Mouse (Mus musculus) ovary, adult 18-20 months (tissue): ENCODE results near the gene Terf2.
"Not testable (repeated sequence)": the region's sequence is repeated elsewhere in the genome, so short reads cannot be mapped to it uniquely, and the experiment has no call there.

Source experiments
- DNase-seq: peaks from one replicate; pipeline ENCODE4 v3.0.0; 2022; ENCODE audit warnings: low spot score, mixed read lengths

Gene Terf2

DNA sequence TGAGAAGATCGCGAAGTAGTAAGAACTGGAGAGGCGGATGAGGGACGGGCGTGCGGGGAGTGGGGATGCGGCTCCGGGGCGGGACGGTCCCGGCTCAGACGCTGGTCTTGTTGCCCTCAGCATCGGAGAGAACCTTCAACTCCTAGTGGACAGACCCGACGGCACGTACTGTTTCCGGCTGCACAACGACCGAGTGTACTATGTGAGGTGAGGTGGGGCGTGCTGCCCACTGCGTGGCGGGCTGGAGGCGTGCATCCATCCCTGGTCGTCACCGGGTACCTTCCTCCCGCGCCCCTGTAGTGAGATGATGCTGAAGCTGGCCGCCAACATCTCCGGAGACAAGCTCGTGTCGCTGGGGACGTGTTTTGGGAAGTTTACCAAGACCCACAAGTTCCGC is 39.4 kb downstream of the Terf2 start:
- DNase-seq, result no peak

DNA sequence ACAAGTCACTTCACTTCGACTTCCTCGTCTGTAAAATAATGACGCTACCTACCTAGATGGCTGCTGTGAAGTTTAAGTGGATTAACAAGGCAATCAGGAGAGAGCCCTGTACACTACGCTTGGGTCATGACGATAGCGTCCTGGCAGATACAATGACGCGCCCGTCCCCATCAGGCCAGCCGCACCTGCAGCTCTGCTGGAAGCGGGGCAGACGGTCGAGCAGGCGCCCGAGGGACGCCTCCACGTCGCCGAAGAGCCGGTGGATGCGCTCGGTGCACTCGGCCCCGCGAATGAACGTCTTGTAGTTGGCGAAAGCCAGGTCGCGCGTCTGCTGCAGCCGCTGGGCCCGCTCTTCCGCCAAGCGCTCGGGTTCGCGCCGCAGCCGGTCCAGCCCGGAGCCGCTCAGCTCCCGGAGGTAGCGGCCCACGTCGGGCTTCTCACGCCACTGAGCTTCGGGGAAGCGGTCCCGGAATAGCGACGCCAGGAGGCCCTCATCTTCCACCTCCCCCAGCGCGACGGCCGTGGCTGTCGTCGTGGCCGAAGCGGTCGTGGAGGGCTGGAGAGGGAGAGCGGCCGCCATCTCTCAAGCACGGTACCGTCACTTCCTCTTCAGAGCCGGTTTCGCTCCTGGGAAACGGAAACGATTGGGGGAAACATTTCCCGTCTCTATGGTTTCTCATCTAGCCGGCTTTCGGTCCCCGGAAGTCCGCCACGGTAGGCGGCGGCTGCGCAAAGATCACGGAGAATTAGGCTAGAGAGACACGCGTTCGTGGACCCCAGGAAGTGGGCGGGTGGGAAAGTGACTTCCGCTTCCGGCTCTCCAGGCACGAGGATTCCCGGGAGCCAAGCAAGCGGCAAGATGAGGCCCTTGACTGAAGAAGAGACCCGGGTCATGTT is 40.0 kb downstream of the Terf2 start, which contains the start of the genes Cog8 and Nip7:
Cog8 (minus strand) TSS at position 614 of the 897 bp plus-strand sequence.
Nip7 (plus strand) TSS at position 802 of the 897 bp plus-strand sequence.
- DNase-seq, result peak; percentile 94

DNA sequence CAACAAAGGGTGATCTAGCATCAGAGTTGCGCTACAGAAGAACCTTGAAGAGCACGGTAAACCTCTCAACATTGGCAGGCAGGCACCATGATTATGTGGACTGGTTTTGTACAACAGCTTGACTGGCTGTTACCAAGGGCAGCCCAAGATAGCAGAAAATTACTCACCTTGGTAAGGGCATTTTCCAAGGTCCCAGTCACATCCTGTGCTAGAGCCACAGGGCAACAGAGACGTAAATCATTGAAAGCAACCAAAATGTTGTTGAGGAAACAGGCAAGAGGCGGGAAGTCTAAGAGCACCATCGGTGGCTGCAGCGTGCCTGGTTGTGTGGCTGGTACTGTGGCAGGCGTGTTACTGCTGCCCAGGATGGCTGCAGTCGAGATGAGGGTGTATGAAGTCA is 44.3 kb downstream of the Terf2 start:
- no peak for DNase-seq

DNA sequence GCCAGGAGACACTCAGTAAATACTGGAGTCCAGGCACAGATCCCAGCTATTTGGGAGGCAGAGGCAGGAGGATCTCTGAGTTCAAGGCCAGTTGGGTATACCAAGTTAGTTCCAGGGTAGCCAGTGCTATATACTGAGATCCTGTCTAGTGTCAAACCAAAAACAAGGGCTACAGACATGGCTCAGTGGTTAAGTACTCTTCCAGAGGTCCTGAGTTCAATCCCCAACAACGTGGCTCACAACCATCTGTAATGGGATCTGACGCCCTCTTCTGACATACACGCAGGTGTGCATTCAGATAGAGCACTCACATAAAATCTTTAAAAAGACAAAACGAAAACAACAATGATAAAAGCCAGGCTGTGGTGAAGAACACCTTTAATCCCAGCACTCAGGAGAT is 46.9 kb downstream of the Terf2 start:
- DNase-seq, result no peak

DNA sequence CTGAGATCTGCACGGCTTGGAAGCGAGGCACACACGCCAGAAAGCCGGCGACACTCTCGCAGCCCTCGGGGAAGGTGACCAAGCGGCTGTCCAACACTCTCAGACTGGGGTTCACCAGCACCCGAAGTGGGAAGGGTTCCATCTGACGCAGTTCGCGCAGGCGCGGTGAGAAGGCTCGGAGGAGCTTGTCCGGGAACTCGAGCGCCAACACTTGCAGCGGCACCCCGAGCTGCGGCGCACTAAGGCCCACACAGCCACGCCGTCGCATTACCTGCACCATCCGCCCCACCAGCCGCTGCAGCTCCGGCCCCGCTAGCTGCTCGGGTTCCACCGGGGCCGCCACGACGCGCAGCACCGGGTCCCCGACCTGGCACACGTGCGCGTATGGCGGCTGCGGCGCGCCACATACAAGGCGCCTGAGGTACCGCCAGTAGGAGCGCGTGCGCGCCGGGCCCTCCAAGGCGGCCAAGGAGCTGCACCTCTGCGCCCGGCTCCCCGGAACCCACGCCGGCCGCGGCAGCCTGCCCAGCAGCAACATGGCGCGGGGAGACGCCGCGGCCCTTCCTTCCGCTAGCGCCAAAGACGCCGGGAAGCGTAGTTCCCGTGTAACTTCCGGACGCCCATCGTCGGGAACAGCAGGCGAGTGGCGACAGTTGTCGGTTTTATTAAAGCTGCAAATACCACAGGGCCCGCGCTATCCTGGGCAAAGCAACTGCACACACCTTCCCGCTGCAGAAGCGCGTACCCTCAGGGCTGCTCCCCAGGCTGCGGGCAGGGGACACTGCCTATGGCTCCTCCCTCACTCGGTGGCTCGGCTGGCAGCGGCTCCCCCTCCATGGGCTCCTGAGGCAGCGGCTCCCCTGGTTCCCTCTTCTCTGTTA is 48.0 kb downstream of the Terf2 start, which contains the start of gene Pdf:
Pdf (minus strand) TSS at position 554 of the 881 bp plus-strand sequence.
- peak; percentile 66 for DNase-seq

DNA sequence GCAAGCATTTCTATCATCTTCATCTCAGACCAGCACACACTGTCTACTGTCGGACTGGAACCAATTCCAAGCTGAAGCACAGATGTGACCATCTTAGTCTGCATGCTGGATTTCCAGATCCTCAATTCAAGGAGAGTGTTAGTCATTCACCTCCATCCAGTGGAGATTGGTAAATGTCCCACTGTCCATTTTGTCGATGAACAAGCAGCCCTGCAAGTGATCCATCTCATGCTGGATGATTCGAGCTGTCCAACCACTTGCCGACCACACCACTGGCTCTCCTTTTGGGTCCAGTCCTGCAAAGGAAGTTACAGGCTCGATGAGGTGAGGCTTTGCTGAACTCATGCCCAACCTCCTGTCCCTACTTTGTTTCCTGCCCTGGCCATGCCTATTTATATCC is 49.4 kb downstream of the Terf2 start:
- DNase-seq, result no peak

DNA sequence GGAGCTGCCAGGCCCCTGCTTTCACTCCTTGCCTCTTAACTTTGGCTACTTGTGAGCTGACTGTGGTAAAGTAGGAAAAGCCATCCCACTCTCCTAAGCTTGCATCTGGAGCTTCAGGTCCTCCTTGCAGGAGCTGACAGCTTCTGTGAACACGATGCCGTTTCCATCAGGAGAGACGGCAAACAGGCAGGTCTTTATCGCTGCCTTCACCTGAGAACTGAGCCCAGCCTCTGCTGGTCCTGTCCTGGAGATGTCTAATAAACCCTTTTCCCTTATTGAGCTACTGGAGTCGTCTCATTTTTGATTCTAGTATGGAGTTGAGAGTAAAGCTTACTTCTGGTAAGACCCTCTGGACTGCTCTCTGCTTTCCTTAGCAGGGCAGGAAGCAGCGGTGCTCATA is 50.9 kb downstream of the Terf2 start:
- DNase-seq, result no peak

DNA sequence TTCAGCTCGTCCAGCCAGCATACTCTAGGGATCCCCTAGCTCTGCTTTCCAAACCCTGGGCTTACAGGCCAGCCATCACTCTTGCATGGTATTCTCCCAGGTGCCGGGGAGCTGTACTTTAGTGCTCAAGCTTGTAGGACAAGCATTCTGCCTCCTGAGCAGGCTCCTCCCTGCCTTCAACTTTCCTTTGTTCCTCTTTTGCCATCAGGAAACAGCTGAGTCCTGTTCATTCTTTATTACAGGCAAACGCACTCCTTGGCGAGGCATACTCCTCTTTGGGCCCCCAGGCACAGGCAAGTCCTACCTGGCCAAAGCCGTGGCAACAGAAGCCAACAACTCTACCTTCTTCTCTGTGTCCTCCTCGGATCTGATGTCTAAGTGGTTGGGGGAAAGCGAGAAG is 55.7 kb downstream of the Terf2 start:
- DNase-seq, result no peak

DNA sequence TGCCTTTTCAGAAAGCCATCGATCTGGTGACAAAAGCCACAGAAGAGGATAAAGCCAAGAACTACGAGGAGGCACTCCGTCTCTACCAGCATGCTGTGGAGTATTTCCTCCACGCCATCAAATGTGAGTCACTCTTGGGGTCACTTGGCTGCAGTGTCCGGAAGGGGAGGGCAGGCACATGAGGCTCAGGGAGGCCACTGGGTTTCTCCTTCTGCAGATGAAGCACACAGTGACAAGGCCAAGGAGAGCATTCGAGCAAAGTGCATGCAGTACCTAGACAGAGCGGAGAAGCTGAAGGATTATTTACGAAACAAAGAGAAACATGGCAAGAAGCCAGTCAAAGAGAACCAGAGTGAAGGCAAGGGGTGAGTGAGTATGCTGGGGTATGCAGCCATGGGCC is 59.7 kb downstream of the Terf2 start:
- DNase-seq, result peak; percentile 57

DNA sequence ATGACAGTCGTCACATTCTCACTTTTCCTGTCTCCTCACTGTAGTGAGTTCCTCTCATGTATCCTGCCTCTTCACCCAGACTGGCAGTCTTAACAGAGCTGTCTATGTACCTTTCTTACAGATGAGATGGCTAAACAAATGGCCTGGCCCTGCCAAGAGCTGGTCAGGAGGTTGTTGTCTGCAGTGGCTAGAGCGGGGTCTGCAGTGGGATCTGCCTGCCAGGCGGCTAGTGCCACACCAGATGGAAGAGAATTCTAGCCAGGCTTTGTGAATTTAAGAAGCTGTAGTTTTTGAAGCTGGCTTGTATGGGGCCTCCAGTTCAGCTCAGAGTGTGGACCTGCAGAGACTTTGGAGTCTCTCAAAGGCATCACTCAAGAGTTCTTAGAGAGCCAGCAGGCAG is 60.7 kb downstream of the Terf2 start:
- no peak for DNase-seq

DNA sequence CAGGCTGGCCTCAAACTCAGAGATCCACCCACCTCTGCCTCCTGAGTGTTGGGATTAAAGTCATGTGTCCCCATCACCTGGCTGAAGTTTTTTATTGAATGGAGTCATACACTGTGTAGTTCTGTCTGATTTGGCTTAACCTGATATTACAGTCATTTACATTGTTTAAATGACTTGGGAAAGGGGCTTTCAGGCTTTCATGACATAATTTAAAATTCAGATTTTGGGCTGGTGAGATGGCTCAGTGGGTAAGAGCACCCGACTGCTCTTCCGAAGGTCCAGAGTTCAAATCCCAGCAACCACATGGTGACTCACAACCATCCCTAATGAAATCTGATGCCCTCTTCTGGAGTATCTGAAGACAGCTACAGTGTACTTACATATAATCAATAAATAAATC is 62.7 kb downstream of the Terf2 start:
- not testable (repeated sequence) for DNase-seq

DNA sequence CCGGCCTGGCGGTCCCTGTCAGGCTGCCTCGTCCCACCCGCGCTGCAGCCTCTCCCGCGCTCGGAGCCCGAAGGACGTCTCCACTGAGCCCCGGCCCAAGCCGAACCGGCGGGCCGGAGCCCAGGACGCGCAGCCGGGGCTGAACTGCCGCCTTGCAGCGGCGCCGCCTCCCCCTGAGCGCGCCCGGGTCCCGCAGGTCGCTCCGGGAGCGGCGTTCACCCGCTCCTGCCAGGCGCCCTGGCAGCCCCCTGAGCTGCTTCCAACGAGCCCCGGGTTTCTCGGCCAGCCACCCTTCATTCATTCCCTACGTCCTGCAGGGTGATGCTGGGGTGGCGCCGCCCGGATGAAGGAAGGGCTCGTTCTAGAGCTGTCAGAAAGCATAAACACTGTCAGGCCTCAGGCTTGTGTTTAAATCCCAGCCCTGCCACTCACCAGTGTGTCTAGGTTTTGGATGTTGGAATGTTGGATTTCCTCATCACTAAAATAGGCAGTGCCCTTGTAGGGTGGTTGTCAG is 64.7 kb downstream of the Terf2 start:
- no peak for DNase-seq

DNA sequence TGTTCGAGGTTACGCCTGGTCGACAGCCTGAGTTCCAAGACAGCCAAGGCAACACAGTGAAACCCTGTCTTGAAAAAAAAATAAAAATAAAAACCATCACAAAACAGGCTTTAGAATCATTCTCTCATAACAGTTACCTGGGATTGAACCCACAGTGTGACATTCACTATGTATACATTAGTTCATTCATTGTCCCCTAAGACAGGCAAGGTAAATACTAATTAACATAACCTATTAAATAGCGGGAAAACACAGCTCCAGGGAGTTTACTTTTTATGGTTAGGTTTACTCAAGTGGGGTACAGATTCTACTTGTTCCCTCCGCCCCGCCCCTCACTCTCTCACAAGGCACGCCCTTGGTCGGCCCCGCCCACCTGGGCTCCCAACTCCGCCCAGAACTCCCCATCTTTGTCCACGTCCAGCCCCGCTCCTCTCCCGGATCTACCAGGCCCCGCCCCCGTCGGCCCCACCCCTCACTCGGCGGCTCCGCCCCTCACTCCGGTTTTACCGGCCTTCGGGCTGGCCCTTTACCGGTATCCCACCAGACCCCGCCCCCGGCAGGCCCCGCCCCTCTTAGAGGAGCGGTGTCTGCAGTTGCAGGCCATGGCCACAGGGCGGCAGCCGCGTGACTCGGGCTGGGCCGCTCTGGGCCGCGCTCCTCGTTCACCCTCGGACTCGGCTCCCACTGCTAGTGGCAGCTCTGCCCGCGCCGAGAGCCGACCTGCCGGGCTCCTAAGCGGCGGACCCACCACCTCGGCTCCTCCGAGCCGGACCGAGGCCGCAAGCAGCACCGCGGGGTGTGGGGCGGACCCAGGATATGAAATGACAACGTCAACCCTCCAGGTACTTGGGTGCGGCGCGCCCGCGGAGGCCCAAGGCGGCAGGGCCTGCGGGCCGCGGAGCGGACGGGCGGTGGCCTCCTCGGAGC is 65.4 kb downstream of the Terf2 start, which contains the start of gene Vps4a:
Vps4a (plus strand) TSS at position 573 of the 927 bp plus-strand sequence.
- peak; percentile 92 for DNase-seq

DNA sequence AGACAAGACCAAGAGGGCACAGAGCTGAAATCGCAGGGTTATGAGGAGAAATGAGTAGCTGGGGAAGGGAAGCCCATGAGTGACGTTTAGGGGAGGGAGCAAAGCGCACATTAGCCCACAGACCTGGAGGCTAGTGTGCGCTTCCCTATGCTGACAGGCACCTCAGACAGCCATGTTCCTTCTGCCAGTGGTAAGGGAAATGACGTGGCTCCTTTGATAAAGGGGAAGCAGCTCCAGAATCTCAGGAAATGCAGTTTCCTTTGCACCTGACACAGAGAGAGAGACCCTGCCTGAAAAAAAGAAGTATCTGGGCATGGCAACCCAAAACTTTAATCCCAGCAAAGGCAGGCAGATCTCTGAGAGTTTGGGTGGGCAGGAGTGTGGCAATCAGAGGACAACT is 66.3 kb downstream of the Terf2 start:
- DNase-seq, result no peak

DNA sequence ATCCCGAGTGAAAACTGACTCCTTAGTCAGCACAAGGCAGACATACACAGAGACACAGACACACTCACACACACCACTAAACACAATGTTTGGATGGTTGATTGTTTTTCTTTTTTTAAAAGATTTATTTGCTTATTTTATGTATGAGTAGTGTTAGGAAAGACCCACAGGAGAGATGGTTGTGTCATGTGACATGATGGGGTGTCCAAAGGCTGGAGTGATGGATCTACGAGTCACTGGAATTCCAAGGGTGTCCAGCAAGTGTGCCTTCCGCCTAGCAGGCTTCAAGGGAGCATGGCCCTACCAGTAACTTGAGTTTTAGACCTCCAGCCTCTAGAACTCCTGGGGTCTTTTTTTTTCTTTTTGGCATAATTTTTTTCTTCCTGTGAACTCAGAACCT is 67.0 kb downstream of the Terf2 start:
- no peak for DNase-seq

DNA sequence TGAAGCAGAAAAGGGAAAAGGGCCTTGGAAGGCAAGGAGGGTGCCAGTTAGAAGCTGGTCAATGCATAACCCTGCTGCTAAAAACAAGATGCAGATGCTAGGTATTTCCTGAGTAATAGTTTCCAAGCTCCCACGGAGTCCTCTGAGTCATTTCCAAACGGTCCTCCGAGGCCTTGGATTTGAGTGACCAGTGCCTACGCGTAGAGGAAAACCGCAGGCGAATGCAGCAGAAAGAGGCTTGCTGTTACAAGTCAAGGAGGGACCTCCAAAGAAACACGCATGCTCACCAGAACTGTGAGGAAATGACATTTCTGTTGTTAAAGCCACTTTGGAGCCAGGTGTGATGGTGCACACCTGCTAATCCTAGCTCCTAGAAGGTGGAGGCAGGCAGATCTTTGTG is 72.9 kb downstream of the Terf2 start:
- DNase-seq, result peak; percentile 17
